Mouse (Mus musculus) limb, embryonic 15.5 days (tissue): ENCODE data around the gene Pgk2. TPM values are rescaled to one million over a fixed set of nuclear protein-coding genes. Genes with fewer than 3 reads are reported as not detected.
"Not testable (repeated sequence)": the region's sequence is repeated elsewhere in the genome, so short reads cannot be mapped to it uniquely, and the experiment has no call there.

Experiments used
- ATAC-seq: fragments of 200-750 bp; cut with Nextera tagmentation; 2 replicates; pipeline ENCODE4 v1.8.0; 2017; ENCODE audit warnings: low read depth, moderate TSS enrichment; ENCODE audit not compliant: insufficient number of reproducible peaks, low FRiP score, low TSS enrichment
- H3K27ac ChIP-seq: fragments of 300-500 bp; sonication (generic); 2 replicates; pipeline ENCODE4 v1.5.1; 2015; ENCODE audit warnings: moderate library complexity, mild to moderate bottlenecking, inconsistent platforms
- H3K27me3 ChIP-seq: fragments of 300-500 bp; sonication (generic); 2 replicates; pipeline ENCODE4 v1.6.1; 2015; ENCODE audit warnings: inconsistent platforms
- H3K36me3 ChIP-seq: fragments of 300-500 bp; sonication (generic); 2 replicates; pipeline ENCODE4 v1.6.1; 2015; ENCODE audit warnings: inconsistent platforms
- H3K4me1 ChIP-seq: fragments of 300-500 bp; sonication (generic); 2 replicates; pipeline ENCODE4 v1.6.1; 2015; ENCODE audit warnings: inconsistent platforms
- H3K4me2 ChIP-seq: fragments of 300-500 bp; sonication (generic); 2 replicates; pipeline ENCODE4 v1.6.1; 2015; ENCODE audit warnings: mild to moderate bottlenecking, inconsistent platforms
- H3K4me3 ChIP-seq: fragments of 300-500 bp; sonication (generic); 2 replicates; pipeline ENCODE4 v1.5.1; 2015; ENCODE audit warnings: mild to moderate bottlenecking, inconsistent platforms
- H3K9ac ChIP-seq: fragments of 300-500 bp; sonication (generic); 2 replicates; pipeline ENCODE4 v1.6.1; 2015; ENCODE audit warnings: inconsistent platforms
- H3K9me3 ChIP-seq: fragments of 300-500 bp; sonication (generic); 2 replicates; pipeline ENCODE4 v1.6.1; 2016; ENCODE audit warnings: inconsistent platforms
- WGBS: fragments of 180-500 bp; shearing (Covaris S2); methylation state at CpG from one replicate; pipeline ENCODE4 v1.1.7; 2015; 5-methylcytosine and 5-hydroxymethylcytosine counted together
- polyA plus RNA-seq: library from polyadenylated mRNA; unstranded; fragments of >200 nt; fragmentation: Nextera tagmentation; extraction: Ambion mirVana; gene quantifications from 2 replicates; pipeline ENCODE4 v1.2.1, GENCODE M21; 2015

Gene Pgk2
- polyA plus RNA-seq = not detected in 2 replicates

DNA sequence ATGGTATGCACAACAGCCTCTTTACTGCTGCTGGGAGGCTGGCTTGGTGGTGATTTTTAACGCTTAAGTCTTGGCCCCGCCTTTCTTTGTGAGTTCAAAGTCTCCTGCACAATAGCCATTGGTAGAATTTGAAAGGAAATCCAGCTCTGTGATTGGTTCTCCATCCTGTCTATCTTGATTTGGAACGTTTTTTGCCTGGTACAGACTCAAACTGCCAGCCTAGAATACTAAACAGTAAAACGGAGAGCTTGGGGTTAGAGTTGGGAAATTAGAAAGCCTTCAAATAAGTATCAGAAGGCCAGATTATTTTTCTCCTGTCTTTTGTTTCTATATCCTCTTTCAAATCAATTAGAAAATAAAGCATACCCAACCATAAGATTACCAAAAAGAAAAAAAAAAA is at the start of gene Pgk2:
Pgk2 (minus strand) TSS at position 101 of the 400 bp plus-strand sequence.
- H3K4me3 ChIP-seq = no peak within 1 kb of the TSS
- WGBS = 71% methylated on average over 4 of the region's 4 CpGs
- H3K9me3 ChIP-seq = no peaks in the 10 kb centered on the region
- no peaks in the 10 kb centered on the region for H3K27me3 ChIP-seq
- H3K27ac ChIP-seq = no peak within 1 kb of the TSS
- no peaks in the 10 kb centered on the region for H3K4me1 ChIP-seq
- no peaks in the 10 kb centered on the region for H3K36me3 ChIP-seq
- H3K4me2 ChIP-seq = no peak within 1 kb of the TSS
- no peak for ATAC-seq
- H3K9ac ChIP-seq = no peak within 1 kb of the TSS

DNA sequence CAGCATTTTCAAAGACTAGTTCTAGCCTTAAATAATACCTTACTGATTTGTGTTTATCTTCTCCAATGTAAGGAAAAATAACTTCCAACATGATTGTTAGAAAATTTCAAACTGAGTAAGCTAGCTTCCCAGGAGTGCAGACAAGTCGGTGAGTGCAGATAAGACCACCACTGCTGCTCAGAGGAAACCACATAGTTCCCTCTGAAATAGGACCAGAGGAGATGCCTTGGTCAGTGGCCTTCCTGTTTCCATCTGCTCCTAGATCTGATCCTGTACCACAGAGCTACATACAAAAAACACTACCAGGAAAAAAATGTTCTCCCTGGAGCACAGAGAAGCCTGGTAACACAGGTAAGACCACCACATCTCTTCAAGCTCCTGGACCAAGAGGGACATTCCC is 44.0 kb upstream of the Pgk2 start:
- 78% methylated on average over 1 of the region's 1 CpGs for WGBS
- Histone ChIP-seq H3K4me2 (no peak overlapping the region), H3K4me1 (no peaks in the 10 kb centered on the region), H3K9me3 (no peaks in the 10 kb centered on the region), H3K27ac (no peak overlapping the region), H3K4me3 (no peak overlapping the region), H3K9ac (no peak overlapping the region), H3K36me3 (no peaks in the 10 kb centered on the region), H3K27me3 (no peaks in the 10 kb centered on the region)
- no peak for ATAC-seq

DNA sequence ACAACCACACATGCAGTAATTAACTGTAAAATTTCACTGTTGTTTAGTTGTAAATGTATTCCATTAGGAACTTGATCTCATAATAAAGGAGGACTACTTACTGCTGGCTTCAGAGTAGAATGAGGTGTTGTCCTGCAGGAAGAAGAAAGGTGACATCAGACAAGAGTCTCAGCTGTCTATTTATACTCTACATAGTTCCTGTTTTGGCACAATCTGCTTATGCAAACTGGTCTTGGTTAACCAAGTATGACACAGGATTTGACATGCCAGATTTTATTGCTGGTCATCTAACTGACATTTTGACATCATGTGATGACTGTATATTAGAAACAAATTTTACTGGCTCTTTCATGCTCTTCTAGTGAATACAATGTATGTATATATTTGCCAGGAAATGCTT is 33.7 kb upstream of the Pgk2 start, which contains the start of gene Crisp3:
Crisp3 (minus strand) TSS at position 154 of the 400 bp plus-strand sequence.
- ATAC-seq = no peak
- Histone ChIP-seq H3K4me1 (no peaks in the 10 kb centered on the region), H3K27ac (no peak within 1 kb of the TSS), H3K9ac (no peak within 1 kb of the TSS), H3K9me3 (no peaks in the 10 kb centered on the region), H3K4me2 (no peak within 1 kb of the TSS), H3K27me3 (no peaks in the 10 kb centered on the region), H3K36me3 (no peaks in the 10 kb centered on the region), H3K4me3 (no peak within 1 kb of the TSS)

DNA sequence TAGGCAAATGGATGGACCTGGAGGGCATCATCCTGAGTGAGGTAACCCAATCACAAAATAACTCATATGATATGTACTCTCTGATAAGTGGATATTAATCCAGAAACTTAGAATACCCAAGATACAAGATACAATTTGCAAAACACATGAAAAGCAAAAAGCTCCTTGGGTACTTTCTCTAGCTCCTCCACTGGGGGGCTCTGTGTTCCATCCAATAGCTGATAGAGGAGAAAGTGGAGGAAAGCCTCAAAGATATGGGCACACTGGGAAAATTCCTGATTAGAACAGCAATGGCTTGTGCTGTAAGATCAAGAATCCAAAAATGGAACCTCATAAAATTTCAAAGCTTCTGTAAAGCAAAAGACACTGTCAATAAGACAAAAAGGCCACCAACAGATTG is 6.6 kb downstream of the Pgk2 start:
- not testable (repeated sequence) for H3K4me1 ChIP-seq, ATAC-seq, H3K27me3 ChIP-seq, H3K4me3 ChIP-seq, H3K9me3 ChIP-seq, H3K36me3 ChIP-seq, H3K4me2 ChIP-seq, H3K9ac ChIP-seq, H3K27ac ChIP-seq

DNA sequence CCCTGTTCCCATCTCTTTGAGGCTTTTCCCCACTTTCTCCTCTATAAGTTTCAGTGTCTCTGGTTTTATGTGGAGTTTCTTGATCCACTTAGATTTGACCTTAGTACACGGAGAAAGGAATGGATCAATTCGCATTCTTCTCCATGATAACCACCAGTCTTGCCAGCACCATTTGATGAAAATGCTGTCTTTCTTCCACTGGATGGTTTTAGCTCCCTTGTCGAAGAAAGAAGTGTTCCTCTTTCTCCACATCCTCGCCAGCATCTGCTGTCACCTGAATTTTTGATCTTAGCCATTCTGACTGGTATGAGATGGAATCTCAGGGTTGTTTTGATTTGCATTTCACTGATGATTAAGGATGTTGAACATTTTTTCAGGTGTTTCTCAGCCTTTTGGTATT is 18.2 kb downstream of the Pgk2 start:
- H3K4me2 ChIP-seq, H3K9me3 ChIP-seq, ATAC-seq, H3K27me3 ChIP-seq, H3K4me1 ChIP-seq, H3K27ac ChIP-seq, H3K9ac ChIP-seq, H3K4me3 ChIP-seq, H3K36me3 ChIP-seq: not testable (repeated sequence)
- WGBS = 80% methylated on average over 4 of the region's 4 CpGs

DNA sequence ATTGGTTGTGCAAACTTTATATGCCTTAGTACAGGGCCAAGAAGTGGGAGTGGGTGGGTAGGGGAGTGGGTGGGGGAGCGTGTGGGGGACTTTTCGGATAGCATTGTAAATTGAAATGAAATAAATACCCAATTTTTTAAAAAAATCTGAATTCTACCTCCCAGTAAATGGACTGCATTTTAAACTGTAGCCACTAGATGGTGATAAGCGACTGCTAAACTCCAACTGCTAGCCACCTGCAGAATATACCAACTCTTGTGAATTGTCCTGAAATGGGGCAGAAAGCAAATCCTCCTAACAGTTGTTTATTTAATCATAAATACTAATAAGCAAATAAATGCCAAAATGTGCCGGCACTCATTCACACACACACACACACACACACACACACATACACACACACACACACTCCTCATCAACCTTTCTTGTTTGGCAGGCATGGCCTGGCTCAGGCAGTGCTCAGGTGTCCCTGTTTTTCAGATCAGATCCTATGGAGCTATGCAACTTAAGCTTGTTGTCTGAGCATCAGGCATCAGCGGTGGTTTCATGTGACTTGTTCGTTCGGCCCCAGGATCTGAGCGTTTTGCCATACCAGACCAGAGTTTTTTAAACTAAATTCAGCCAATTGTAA is 50.6 kb downstream of the Pgk2 start:
- H3K9ac ChIP-seq, H3K4me2 ChIP-seq, H3K27me3 ChIP-seq, H3K4me1 ChIP-seq, H3K27ac ChIP-seq, H3K36me3 ChIP-seq, H3K4me3 ChIP-seq, H3K9me3 ChIP-seq, ATAC-seq: not testable (repeated sequence)
- WGBS = 40% methylated on average over 8 of the region's 8 CpGs

Other genes with a start within 250 kb of the Pgk2 start
- gene AC192777.2, start 113.2 kb downstream of the Pgk2 start, polyA plus RNA-seq = not detected in 2 replicates
- gene Crisp3, start 33.6 kb upstream of the Pgk2 start, polyA plus RNA-seq = not detected in 2 replicates
- gene Crisp1, start 110.6 kb upstream of the Pgk2 start, polyA plus RNA-seq = 0.12 TPM in 1 of 2 replicates, not detected in the other